Mouse (Mus musculus): Measurements from ENCODE around the gene Serinc3. TPM values are rescaled to one million over a fixed set of nuclear protein-coding genes. Genes with fewer than 3 reads are reported as not detected.

The Serinc3 gene
- polyA plus RNA-seq, 1 experiment from 2014 or later = 62.2 TPM

- no peak overlapping the region; the same call in 1 of the 2 replicates for H3K9ac ChIP-seq (ENCODE audit: low read length)
- H3K4me3 ChIP-seq (replicated peaks; ENCODE audit: low read length) = no peak overlapping the region
- H3K27ac ChIP-seq (ENCODE audit: low read length) = peak overlapping the region; percentile 62
- no peaks in the 10 kb centered on the region for H3K9me3 ChIP-seq (replicated peaks; ENCODE audit: control insufficient read depth, low read length)
- 2% methylated on average over 2 of the region's 2 CpGs for WGBS
- H3K4me2 ChIP-seq (ENCODE audit: low read depth, low read length) = no peak overlapping the region
- no peaks in the 10 kb centered on the region for H3K36me3 ChIP-seq (ENCODE audit: control insufficient read depth, insufficient read depth, low read length)
- ATAC-seq (ENCODE audit: insufficient read depth, low FRiP score) = peak; percentile 32; the same call in 1 of the 2 replicates
- H3K27me3 ChIP-seq (ENCODE audit: control insufficient read depth, insufficient read depth, low read length) = no peaks in the 10 kb centered on the region
- peaks cover 15% of the 10 kb centered on the region for H3K4me1 ChIP-seq (ENCODE audit: control insufficient read depth, insufficient read depth, low read length)
Observed at GRCm38 (mm10) chr2:163595119-163595518, 49.8 kb downstream of the Serinc3 start.

DNA sequence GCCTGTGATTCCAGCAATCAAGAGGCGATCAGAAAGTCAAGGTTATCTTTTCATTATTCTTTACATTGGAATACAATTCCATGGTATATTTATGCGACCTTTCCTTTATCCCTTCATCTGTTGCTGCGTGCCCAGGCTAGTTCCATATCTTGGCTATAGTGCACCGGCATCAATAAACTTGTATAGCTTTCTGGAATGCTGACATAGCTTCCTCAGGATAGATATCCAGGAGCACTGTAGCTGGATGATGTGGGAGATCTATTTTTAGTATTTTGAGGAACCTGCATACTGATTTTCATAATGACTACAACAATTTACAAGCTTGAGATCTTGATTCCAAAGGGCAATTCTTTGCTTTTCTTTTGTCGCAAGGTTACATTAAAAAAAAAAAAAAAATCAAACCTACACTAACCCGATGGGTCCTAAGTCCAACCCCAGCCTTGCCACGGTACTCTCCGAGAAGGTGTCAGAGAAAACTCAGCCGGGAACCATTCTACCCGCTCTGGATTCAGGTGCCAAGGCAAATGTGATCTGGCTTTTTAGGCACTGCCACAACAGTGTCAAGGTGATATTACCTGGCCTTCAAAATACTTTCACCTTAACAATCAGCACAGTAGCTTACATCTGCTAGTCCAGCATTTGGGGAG is 51.2 kb downstream of the Serinc3 start:
- Histone ChIP-seq H3K4me1 (ENCODE audit: control insufficient read depth, insufficient read depth, low read length) (peaks cover 15% of the 10 kb centered on the region), H3K4me3 (replicated peaks; ENCODE audit: low read length) (no peak overlapping the region), H3K9me3 (replicated peaks; ENCODE audit: control insufficient read depth, low read length) (no peaks in the 10 kb centered on the region), H3K27me3 (ENCODE audit: control insufficient read depth, insufficient read depth, low read length) (no peaks in the 10 kb centered on the region), H3K9ac (ENCODE audit: low read length) (no peak overlapping the region), H3K4me2 (ENCODE audit: low read depth, low read length) (no peak overlapping the region), H3K27ac (ENCODE audit: low read length) (no peak overlapping the region), H3K36me3 (ENCODE audit: control insufficient read depth, insufficient read depth, low read length) (no peaks in the 10 kb centered on the region)
- ATAC-seq (ENCODE audit: insufficient read depth, low FRiP score) = no peak
- WGBS = 80% methylated on average over 10 of the region's 10 CpGs

- WGBS = 81% methylated on average over 1 of the region's 1 CpGs
- H3K4me2 ChIP-seq (ENCODE audit: low read depth, low read length) = no peak overlapping the region
- H3K4me1 ChIP-seq (ENCODE audit: control insufficient read depth, insufficient read depth, low read length) = peaks cover 15% of the 10 kb centered on the region
- H3K9ac ChIP-seq (ENCODE audit: low read length) = no peak overlapping the region
- no peaks in the 10 kb centered on the region for H3K9me3 ChIP-seq (replicated peaks; ENCODE audit: control insufficient read depth, low read length)
- no peaks in the 10 kb centered on the region for H3K36me3 ChIP-seq (ENCODE audit: control insufficient read depth, insufficient read depth, low read length)
- no peak overlapping the region for H3K27ac ChIP-seq (ENCODE audit: low read length)
- no peak for ATAC-seq (ENCODE audit: insufficient read depth, low FRiP score)
- no peak overlapping the region for H3K4me3 ChIP-seq (replicated peaks; ENCODE audit: low read length)
- H3K27me3 ChIP-seq (ENCODE audit: control insufficient read depth, insufficient read depth, low read length) = no peaks in the 10 kb centered on the region
Observed at GRCm38 (mm10) chr2:163592084-163592483, 52.8 kb downstream of the Serinc3 start.

DNA sequence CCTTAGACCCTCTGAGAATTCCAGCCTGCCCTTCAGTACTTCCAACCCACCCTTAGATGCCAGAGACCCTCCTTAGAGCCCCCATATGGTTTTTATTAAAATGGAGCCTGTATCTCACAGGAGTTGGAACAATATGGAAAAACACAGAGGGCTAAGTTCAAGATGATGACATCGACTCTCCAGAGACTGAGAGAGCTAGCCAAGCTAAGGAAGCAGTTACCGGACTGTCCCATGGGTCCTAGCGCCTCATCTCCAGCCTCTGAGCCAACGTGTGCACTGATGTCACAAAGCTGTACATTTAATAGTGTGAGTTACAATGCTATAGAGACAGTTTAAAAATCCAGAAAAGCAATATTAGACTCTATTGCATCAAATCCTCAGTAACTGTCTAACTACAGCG is 53.9 kb downstream of the Serinc3 start:
- no peaks in the 10 kb centered on the region for H3K9me3 ChIP-seq (replicated peaks; ENCODE audit: control insufficient read depth, low read length)
- no peak overlapping the region for H3K4me3 ChIP-seq (replicated peaks; ENCODE audit: low read length)
- ATAC-seq (ENCODE audit: insufficient read depth, low FRiP score) = no peak
- 75% methylated on average over 5 of the region's 5 CpGs for WGBS
- H3K4me2 ChIP-seq (ENCODE audit: low read depth, low read length) = no peak overlapping the region
- no peak overlapping the region for H3K27ac ChIP-seq (ENCODE audit: low read length)
- no peaks in the 10 kb centered on the region for H3K27me3 ChIP-seq (ENCODE audit: control insufficient read depth, insufficient read depth, low read length)
- peaks cover 6% of the 10 kb centered on the region for H3K4me1 ChIP-seq (ENCODE audit: control insufficient read depth, insufficient read depth, low read length)
- no peak overlapping the region for H3K9ac ChIP-seq (ENCODE audit: low read length)
- no peaks in the 10 kb centered on the region for H3K36me3 ChIP-seq (ENCODE audit: control insufficient read depth, insufficient read depth, low read length)

DNA sequence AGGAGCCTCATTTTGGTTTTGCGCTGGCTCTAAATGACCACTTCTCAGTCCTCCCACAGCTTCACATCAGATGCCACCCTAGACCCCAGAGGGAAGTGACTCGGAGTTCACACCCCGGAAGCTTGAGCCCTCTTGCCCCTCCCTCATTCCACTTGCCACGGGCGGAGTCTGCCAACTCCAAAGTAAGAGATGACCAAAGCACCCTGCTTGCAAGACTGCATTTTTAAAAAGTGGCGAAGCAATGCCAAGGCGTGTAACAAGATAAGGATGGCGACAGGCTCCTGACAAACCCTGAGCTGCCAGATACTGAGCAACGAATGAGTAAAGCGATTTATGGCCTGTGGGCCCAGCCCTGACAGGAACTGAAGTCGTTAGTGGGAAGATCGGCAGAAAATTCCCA is 54.7 kb downstream of the Serinc3 start:
- H3K4me2 ChIP-seq (ENCODE audit: low read depth, low read length) = no peak overlapping the region
- peaks cover 2% of the 10 kb centered on the region; the same call in 1 of the 2 replicates for H3K4me1 ChIP-seq (ENCODE audit: control insufficient read depth, insufficient read depth, low read length)
- H3K27ac ChIP-seq (ENCODE audit: low read length) = no peak overlapping the region

DNA sequence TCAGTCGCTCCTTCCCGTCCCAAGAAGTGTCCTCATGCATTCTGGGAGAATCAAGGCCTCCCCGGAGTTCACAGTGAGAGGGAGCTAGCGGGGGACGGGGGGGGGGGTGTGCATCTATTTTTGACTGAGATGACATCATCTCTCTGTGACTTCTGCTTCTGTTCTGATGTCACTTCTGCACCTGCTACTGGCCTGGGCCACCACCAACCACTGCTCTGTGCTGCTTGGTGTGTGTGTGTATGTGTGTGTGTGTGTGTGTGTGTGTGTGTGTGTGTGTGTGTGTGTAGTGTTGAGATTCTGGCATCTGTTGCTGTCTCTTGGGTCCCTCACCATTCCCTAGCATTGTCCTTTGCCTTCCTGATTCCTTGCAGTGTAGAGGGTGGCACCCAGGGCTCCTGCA is 57.4 kb downstream of the Serinc3 start:
- no peak for ATAC-seq (ENCODE audit: insufficient read depth, low FRiP score)
- Histone ChIP-seq H3K4me1 (ENCODE audit: control insufficient read depth, insufficient read depth, low read length) (no peaks in the 10 kb centered on the region; the same call in 1 of the 2 replicates), H3K27ac (ENCODE audit: low read length) (no peak overlapping the region), H3K36me3 (ENCODE audit: control insufficient read depth, insufficient read depth, low read length) (no peaks in the 10 kb centered on the region), H3K27me3 (ENCODE audit: control insufficient read depth, insufficient read depth, low read length) (no peaks in the 10 kb centered on the region), H3K4me3 (replicated peaks; ENCODE audit: low read length) (no peak overlapping the region), H3K4me2 (ENCODE audit: low read depth, low read length) (no peak overlapping the region), H3K9me3 (replicated peaks; ENCODE audit: control insufficient read depth, low read length) (no peaks in the 10 kb centered on the region), H3K9ac (ENCODE audit: low read length) (no peak overlapping the region)
- WGBS = 68% methylated on average over 5 of the region's 5 CpGs

More for the DNA sequence above, 54.7 kb downstream of the Serinc3 start:
- no peaks in the 10 kb centered on the region for H3K36me3 ChIP-seq (ENCODE audit: control insufficient read depth, insufficient read depth, low read length)
- H3K4me3 ChIP-seq (replicated peaks; ENCODE audit: low read length) = no peak overlapping the region
- 51% methylated on average over 12 of the region's 12 CpGs for WGBS
- ATAC-seq (ENCODE audit: insufficient read depth, low FRiP score) = no peak
- no peaks in the 10 kb centered on the region for H3K27me3 ChIP-seq (ENCODE audit: control insufficient read depth, insufficient read depth, low read length)
- H3K9ac ChIP-seq (ENCODE audit: low read length) = no peak overlapping the region
- H3K9me3 ChIP-seq (replicated peaks; ENCODE audit: control insufficient read depth, low read length) = no peaks in the 10 kb centered on the region

DNA sequence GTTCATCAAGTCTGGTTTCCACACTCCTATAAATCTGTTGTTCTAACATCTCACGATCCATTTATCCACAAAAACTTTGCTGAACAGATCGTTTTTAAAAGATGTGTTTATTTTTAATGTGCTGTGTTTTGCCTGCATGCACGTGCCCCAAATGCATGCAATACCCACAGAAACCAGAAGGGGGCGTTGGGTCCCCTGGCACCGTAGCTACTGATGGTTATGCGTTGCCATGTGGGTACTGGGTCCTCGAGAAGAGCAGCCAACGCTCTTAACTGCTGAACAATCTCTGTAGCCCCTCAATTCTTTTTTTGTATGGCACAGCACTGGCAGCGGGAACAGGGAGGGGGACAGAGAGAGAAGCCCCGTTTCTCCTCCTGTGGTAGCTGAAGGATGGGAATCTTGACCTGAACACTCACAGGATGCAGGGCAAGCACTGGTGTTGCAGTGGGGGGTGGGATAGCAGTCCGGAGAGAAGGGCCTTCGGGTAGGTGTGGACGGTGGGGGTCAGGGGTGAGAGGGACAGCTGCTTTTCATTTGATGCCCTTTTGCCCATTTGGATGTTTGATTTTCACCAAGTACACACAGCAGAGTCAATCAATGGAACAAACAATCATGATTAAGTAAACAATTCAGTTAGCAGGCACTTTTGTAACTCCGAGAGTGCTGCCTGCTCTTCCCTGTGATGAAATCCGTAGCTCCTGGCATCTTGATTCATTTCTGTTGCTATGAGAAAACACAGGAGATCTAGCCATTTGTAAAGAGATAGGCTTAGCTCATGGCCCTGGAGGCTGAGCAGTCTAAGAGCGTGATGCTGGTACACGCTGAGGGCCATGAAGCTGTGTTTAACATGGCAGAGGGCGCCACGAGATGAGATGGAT is 58.3 kb downstream of the Serinc3 start:
- H3K4me3 ChIP-seq (replicated peaks; ENCODE audit: low read length) = no peak overlapping the region
- WGBS = 36% methylated on average over 19 of the region's 19 CpGs
- H3K27me3 ChIP-seq (ENCODE audit: control insufficient read depth, insufficient read depth, low read length) = no peaks in the 10 kb centered on the region
- no peak for ATAC-seq (ENCODE audit: insufficient read depth, low FRiP score)
- no peak overlapping the region for H3K27ac ChIP-seq (ENCODE audit: low read length)
- H3K9me3 ChIP-seq (replicated peaks; ENCODE audit: control insufficient read depth, low read length) = no peaks in the 10 kb centered on the region
- no peak overlapping the region for H3K9ac ChIP-seq (ENCODE audit: low read length)
- H3K36me3 ChIP-seq (ENCODE audit: control insufficient read depth, insufficient read depth, low read length) = no peaks in the 10 kb centered on the region
- no peaks in the 10 kb centered on the region; the same call in 1 of the 2 replicates for H3K4me1 ChIP-seq (ENCODE audit: control insufficient read depth, insufficient read depth, low read length)
- no peak overlapping the region for H3K4me2 ChIP-seq (ENCODE audit: low read depth, low read length)

GRCm38 (mm10) chr2:163584088-163584426 is 60.9 kb downstream of the Serinc3 start:
- H3K9ac ChIP-seq (ENCODE audit: low read length) = no peak overlapping the region
- H3K4me3 ChIP-seq (replicated peaks; ENCODE audit: low read length) = no peak overlapping the region
- no peaks in the 10 kb centered on the region; the same call in 1 of the 2 replicates for H3K4me1 ChIP-seq (ENCODE audit: control insufficient read depth, insufficient read depth, low read length)
- H3K27ac ChIP-seq (ENCODE audit: low read length) = no peak overlapping the region
- H3K4me2 ChIP-seq (ENCODE audit: low read depth, low read length) = no peak overlapping the region
- 72% methylated on average over 10 of the region's 10 CpGs for WGBS
- ATAC-seq (ENCODE audit: insufficient read depth, low FRiP score) = no peak
- H3K9me3 ChIP-seq (replicated peaks; ENCODE audit: control insufficient read depth, low read length) = no peaks in the 10 kb centered on the region
- H3K27me3 ChIP-seq (ENCODE audit: control insufficient read depth, insufficient read depth, low read length) = no peaks in the 10 kb centered on the region
- H3K36me3 ChIP-seq (ENCODE audit: control insufficient read depth, insufficient read depth, low read length) = no peaks in the 10 kb centered on the region

All from stomach, embryonic 16.5 days (tissue).